Mouse (Mus musculus) layer of hippocampus, postnatal 10 days (tissue): ENCODE results near the gene 9630041A04Rik. TPM values are rescaled to one million over a fixed set of nuclear protein-coding genes. Genes with fewer than 3 reads are reported as not detected.

Source experiments
- DNase-seq, 2 experiments: peaks; one replicate each; pipeline ENCODE4 v3.0.0; 2021; ENCODE audit warnings: low spot score in 2 of 2
- total RNA-seq, 2 experiments: library from RNA; stranded (reverse); gene quantifications; 2 replicates each; pipeline ENCODE4 v1.2.3; 2021

The 9630041A04Rik gene
- total RNA-seq, 2 experiments from 2014 or later, result not detected

DNA sequence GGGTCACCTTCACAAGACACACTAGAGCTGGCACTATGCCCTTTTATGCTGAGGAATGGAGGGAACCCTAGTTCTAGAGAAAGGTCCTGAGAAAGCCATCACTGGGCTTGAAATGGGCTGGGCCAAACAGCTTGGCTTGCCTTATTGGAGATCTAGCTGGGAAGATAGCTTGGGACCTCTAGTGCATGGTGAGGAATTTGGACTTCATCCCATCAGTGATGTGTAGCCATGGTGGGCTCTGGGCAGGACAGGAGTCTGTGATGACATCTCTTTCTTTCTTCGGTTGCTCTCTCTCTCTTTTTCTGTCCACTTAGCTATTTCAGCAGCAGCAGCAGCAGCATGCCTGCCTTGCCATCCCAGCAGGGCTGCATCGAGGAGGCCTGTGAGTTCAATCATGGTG, 53.4 kb downstream of the 9630041A04Rik start:
- peak in 1 of 2 experiments; percentile 4 for DNase-seq

- DNase-seq, result no peak
Observed at GRCm38 (mm10) chr9:101918771-101919170, 57.1 kb downstream of the 9630041A04Rik start.

DNA sequence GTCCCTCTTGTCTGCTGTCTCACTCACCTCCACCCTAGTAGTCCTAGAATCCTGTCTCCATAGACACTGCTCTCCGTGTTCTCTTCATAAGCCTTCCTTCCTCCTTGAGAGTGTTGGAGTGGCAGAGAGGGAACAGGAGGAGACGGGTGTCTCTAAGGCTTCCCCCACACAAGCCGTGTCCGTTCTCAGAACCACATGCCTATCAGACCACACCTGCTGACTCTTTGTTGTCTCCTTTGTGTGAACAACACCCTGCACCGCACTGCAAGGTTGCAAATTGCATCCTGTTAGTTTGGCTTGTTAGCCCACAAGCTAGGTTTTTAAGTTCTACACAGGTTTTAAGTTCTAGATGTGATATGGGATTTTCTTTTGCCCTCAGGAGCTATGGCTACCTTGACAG, 57.7 kb downstream of the 9630041A04Rik start:
- DNase-seq, result no peak

GRCm38 (mm10) chr9:101922846-101923245, 61.2 kb downstream of the 9630041A04Rik start:
- no peak for DNase-seq

DNA sequence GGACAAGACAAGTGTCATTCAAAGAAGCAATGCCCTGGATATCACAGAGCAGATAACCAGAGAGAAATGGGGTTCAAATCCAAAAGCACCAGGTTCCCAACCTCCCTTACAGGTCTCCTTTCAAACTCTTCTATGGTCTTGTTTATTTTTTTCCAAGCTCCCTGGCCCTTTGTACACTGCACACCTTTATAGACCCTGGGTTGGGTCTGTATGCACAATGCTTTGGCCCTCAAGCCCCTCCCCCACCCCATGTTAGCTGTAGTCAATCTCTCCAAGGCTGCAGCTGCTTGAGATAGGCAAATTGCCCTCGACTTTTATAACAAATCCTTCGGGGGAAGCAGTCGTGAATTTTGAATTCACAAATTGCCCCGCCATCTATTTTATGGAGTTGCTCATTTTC, 63.2 kb downstream of the 9630041A04Rik start:
- DNase-seq, result no peak

- no peak for DNase-seq
Observed at GRCm38 (mm10) chr9:101933946-101934573, 72.4 kb downstream of the 9630041A04Rik start.

DNA sequence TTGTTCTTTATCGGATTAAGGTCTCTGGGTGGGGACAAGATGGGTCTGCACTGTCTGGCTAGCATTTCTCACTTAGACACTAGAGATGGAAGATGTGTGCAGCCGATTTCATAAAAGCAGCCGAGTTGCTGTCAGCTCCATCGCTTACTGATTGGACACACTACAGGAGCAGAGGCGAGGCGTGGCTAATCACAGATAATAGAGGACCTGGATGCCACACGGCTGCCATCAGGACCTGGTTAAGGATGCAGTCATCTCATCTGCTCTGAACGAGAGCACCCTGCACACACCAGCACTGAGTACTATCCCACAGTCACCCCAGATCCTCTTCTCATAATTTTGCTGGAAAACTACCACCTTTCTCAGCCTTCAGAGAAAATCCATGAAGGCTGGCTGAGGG, 73.2 kb downstream of the 9630041A04Rik start:
- no peak for DNase-seq

- no peak for DNase-seq
Observed at GRCm38 (mm10) chr9:101938066-101938465, 76.4 kb downstream of the 9630041A04Rik start.

DNA sequence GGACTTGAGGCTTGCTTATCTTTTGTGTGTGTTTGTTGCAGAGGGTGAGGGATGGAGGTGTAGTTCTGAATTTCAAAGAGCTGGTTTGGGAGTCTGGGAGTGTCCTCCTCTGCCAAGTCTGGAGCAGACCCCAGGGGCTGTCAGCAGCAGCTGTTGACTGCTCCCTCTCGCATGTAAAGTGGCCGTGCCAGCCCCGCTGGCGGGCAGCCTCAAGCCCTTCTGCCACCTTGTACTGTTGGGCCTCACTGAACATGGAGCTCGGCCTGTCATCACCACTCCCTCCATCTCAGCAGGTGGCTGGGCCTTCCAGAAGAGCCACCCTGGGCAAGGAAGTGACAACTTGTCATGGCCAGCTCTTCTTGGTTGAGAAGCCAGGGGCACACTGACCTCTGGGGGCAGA, 77.4 kb downstream of the 9630041A04Rik start:
- DNase-seq, result peak; percentile 61 to 71

DNA sequence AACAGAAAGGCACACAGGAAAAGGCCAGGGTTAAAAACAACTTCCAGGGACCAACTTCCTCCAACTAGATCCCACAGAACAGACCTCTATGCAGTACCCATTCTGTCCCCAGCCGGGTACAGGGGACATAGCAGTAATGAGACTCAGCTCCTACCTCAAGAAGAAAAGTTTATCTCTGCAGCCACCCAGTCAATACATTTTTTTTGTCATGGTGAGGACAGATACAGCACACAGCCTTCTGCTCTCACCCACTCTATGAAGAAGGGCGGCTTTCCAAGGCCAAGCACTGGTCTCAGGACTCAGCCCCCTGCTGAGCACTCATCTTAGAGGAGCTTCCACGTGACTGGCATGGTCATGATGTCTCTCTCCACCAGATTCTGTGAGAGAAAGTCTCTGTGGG, 78.5 kb downstream of the 9630041A04Rik start:
- DNase-seq, result no peak

DNA sequence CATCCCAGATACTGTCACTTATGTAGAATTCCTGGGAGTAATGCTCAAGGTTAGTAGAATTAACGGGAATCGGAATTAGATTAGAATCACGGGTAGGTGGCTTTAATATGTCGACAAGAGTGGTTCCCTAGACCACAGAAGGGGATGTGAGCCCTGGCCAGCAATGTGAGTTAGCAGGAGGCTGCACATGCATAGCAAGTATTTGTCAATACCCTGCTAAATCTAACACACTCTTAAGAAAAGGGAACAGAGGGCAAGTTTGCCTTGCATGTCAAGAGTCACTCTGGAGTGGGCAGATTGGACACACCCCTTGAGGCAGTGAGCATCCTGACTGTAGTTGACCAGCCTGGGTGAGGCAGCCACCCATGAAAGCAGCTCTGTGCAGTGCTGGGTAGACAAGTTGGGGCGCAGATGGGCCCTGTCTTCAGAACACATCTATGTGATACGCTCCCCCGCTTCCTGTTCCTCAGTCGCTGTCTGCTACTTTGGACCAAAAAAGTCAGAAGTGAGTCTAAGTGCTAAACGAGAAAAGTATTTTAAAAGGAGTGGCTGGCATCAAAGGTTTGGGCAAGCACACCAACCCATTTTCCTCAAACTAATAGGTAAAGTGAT, 80.5 kb downstream of the 9630041A04Rik start:
- DNase-seq, result no peak

GRCm38 (mm10) chr9:101945326-101945725, 83.7 kb downstream of the 9630041A04Rik start:
- no peak for DNase-seq

DNA sequence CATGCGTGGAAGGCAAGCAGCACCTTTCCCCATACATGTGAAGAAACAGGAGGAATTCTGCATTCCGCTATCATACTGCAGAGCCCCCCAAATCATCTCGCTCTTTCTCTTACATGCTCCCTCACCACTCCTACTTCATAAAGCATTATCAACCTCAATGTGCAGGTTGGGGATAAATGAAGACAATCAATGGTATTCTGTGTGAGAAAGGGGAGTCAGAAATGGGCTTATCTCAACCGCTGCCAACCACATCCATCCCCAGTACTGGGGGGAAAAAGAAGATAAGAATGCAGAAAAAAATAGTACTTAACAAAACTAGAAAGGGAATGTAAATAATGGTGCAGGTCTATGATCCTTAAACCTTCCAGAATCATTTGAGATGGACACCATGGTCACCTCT, 84.2 kb downstream of the 9630041A04Rik start:
- DNase-seq, result no peak

DNA sequence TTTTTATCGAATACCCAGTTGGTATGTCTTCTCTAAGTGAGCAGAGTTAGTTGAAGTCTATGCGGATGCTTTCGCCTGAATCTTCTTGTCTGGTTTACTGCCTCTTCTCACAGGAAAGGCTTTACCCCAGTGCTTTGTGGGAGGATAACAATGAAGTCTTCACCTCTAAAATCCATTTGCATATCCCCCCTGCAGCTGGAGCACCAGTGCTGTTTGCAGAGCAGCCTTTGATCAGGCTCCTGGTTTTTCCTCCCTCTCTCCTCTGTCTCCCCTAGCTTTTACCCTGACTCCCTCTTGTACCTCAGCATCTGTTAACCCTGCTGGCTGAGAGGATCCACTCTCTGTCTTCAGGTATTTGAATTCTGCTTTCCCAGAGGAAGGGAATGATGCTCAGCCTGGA, 88.5 kb downstream of the 9630041A04Rik start:
- no peak for DNase-seq

DNA sequence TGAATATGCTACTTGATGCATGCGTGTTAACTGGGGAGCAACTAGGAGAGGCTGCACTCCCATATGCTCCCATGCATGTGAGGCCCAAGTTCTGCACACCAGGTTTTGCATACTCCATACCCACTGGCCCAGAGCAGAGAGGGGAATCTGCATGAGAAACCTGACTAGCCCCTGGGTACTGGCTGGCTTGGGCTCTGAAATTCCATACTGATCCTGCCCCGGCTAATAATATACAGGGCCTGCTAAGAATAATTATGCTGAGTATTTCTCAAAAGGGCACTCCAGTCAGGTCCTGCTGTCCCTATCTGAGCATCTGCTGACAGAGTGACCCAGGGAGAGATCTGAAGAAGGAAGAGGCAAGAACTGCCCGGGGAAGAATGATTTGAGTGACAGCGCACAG, 92.9 kb downstream of the 9630041A04Rik start:
- DNase-seq, result no peak

DNA sequence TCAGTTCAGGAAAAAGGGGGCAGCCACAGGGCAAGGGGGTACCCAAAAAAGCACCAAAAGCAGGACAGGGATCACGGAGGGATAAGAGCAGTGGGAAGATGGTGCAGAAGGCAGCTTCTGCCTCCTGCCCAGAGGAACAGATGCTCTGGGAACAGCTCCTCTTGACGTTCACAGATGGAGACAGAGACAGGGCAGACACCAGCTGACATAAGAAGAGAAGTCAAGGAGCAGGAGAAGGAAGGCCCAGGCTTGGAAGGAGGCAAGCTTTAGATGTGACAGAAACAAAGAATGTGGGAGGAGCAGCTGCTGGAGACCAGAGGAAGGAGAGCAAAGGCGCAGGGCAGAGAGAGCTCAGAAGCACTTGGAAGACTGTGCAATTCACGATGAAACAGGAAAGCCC, 94.6 kb downstream of the 9630041A04Rik start:
- DNase-seq, result no peak

DNA sequence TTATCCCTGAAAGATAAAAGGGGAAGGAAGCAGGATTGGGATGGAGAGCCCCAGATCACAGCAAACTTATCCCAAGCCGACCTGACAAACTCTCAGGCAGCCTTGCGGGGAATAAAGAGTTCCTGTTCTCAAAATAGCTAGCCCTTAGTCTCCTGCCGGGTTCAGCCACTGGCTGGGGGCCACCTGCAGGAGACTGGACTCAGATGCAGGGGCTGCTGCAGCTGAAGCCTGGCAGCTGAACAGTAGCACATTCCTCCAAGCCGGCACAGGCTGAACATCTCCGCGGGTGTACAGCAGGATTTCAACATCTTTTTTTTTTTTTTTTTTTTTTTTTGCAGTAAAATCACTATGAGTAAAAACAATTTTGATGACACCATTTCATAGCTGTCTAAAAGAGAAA, 110.2 kb downstream of the 9630041A04Rik start:
- peak; percentile 20 to 39 for DNase-seq

GRCm38 (mm10) chr9:101972314-101972713, 110.7 kb downstream of the 9630041A04Rik start:
- DNase-seq, result no peak

- DNase-seq, result no peak
Observed at GRCm38 (mm10) chr9:101976884-101977465, 115.3 kb downstream of the 9630041A04Rik start.

- DNase-seq, result no peak
Observed at GRCm38 (mm10) chr9:101981161-101981560, 119.5 kb downstream of the 9630041A04Rik start.

DNA sequence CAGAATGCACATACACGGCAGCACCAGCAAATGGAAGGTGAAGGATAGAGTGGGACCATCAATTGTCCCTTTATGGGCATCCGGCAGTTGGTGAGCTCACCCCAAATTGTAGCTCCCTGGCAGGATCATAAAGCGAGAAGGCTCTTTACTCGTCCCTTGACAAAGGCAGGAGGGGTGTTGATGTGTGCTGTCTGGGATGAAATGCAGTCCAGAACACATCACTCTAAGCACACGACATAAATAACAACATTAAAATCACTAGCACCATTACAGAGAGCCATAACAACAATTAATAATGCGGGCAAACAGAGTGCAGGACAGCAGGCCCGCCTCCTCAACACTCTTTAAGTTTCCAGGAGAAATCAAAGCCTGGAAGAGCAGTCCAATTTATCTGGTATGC, 120.7 kb downstream of the 9630041A04Rik start:
- no peak for DNase-seq

DNA sequence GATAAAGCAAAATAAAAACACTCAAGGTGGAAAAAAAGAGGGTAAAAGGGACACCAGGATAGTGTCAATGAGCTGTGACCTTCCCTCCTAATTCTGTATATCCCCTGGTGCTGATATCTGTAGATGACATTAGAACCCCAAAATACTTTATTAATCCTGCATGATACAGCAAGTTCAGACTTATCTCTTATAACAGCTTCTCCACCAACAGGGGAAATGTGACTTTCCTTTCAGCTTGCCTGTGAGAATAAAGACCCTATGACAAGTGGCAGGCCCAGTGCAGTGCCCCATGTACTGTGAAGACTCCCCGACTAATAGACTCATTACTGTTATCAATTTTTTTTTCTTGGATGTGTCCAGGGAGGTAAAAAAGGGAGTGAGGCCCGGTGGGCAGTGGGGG, 125.3 kb downstream of the 9630041A04Rik start:
- no peak for DNase-seq

DNA sequence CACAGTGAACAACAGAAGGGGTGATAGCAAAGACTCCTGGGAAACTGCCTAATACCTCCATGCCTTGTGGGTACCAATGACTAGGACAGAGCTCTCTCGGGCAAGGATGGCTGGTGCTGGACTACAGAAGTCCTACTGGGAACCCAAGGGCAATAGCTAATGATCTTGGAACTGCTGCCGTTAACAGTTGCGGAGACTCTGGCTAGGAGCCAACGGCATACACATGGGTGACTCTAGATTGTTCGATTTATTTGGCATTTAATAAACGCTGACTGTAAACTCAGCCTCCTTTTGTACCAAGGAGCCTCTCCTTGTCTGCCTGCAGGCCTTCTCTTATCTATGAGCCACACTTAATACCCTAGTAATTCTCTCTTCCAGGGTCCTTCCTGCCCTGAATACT, 128.4 kb downstream of the 9630041A04Rik start:
- no peak for DNase-seq
